Comparison of ENCODE assay signal across 24 mouse cellular contexts in genomic region chr1:84508510-84508909, GRCm38 (mm10).
DNase-seq lines count a peak whose midpoint lies in the region; ATAC-seq and TF ChIP-seq lines count a peak whose summit lies in the region.
"Had no signal": no experiment of that assay in that cellular context is flagged by ENCODE, and none has a peak within 500 bp of the region (broad histone marks: within the 10 kb centered on the region; RNA-seq: fewer than 3 reads in every experiment).

No protein-coding gene starts in this region.

- H3K4me1 ChIP-seq in intestine, embryonic 15.5 days (replicated peaks), result peaks cover 3% of the 10 kb centered on the region; the same call in 1 of the 2 replicates
- no peaks in the 10 kb centered on the region for H3K4me1 ChIP-seq in intestine, postnatal 0 days (replicated peaks; ENCODE audit: control insufficient read depth, insufficient read depth, low read length)
- peaks cover 13% of the 10 kb centered on the region; the same call in 1 of the 2 replicates for H3K4me1 ChIP-seq in stomach, embryonic 16.5 days (ENCODE audit: control insufficient read depth, insufficient read depth, low read length)
- no peaks in the 10 kb centered on the region for H3K4me1 ChIP-seq in stomach, postnatal 0 days (replicated peaks; ENCODE audit: control insufficient read depth, insufficient read depth)
- H3K4me1 ChIP-seq in intestine, embryonic 16.5 days (ENCODE audit: control insufficient read depth, insufficient read depth, low read length), result peaks cover 5% of the 10 kb centered on the region; the same call in 1 of the 2 replicates

- no peak for TF ChIP-seq CTCF in intestine, postnatal 0 days (IDR thresholded peaks at IDR 0.05; ENCODE audit: low read depth)
- no peak for TF ChIP-seq CTCF in stomach, postnatal 0 days (IDR thresholded peaks at IDR 0.05; ENCODE audit: low read depth)

- no peak overlapping the region for H3K4me3 ChIP-seq in intestine, embryonic 15.5 days (replicated peaks)
- H3K4me3 ChIP-seq in intestine, postnatal 0 days (ENCODE audit: low read depth, low read length), result no peak overlapping the region
- H3K4me3 ChIP-seq in stomach, embryonic 16.5 days (replicated peaks; ENCODE audit: low read length), result no peak overlapping the region
- no peak overlapping the region for H3K4me3 ChIP-seq in stomach, postnatal 0 days (ENCODE audit: low read depth, low read length)
- no peak overlapping the region for H3K4me3 ChIP-seq in intestine, embryonic 16.5 days (ENCODE audit: low read length)
- H3K4me3 ChIP-seq: embryonic facial prominence, embryonic 15.5 days; gastrocnemius, adult 2 months; heart, embryonic 13.5 days had no signal

- H3K4me2 ChIP-seq in intestine, embryonic 15.5 days (replicated peaks), result no peak overlapping the region
- H3K4me2 ChIP-seq in intestine, postnatal 0 days (replicated peaks; ENCODE audit: low read depth), result no peak overlapping the region
- H3K4me2 ChIP-seq in stomach, embryonic 16.5 days (ENCODE audit: low read depth, low read length), result no peak overlapping the region
- H3K4me2 ChIP-seq in stomach, postnatal 0 days (replicated peaks; ENCODE audit: low read depth), result no peak overlapping the region
- H3K4me2 ChIP-seq in intestine, embryonic 16.5 days (ENCODE audit: low read depth, low read length), result no peak overlapping the region
- H3K4me2 ChIP-seq: embryonic facial prominence, embryonic 15.5 days; heart, embryonic 13.5 days; hindbrain, embryonic 14.5 days had no signal

- no peak overlapping the region for H3K9ac ChIP-seq in intestine, embryonic 15.5 days
- no peak overlapping the region for H3K9ac ChIP-seq in intestine, postnatal 0 days (ENCODE audit: low read depth, low read length)
- H3K9ac ChIP-seq in stomach, embryonic 16.5 days (ENCODE audit: low read length), result no peak overlapping the region
- no peak overlapping the region for H3K9ac ChIP-seq in stomach, postnatal 0 days (ENCODE audit: low read length)
- H3K9ac ChIP-seq in intestine, embryonic 16.5 days (ENCODE audit: low read depth, low read length), result no peak overlapping the region
- H3K9ac ChIP-seq: embryonic facial prominence, embryonic 15.5 days; forebrain, postnatal 0 days; heart, embryonic 13.5 days; hindbrain, embryonic 14.5 days had no signal

- no peaks in the 10 kb centered on the region for H3K27me3 ChIP-seq in intestine, embryonic 15.5 days (replicated peaks)
- H3K27me3 ChIP-seq in intestine, postnatal 0 days (replicated peaks; ENCODE audit: control insufficient read depth, insufficient read depth, low read length), result no peaks in the 10 kb centered on the region
- no peaks in the 10 kb centered on the region for H3K27me3 ChIP-seq in stomach, embryonic 16.5 days (ENCODE audit: control insufficient read depth, insufficient read depth, low read length)
- H3K27me3 ChIP-seq in stomach, postnatal 0 days (ENCODE audit: control insufficient read depth, insufficient read depth, low read length), result no peaks in the 10 kb centered on the region
- no peaks in the 10 kb centered on the region for H3K27me3 ChIP-seq in intestine, embryonic 16.5 days (replicated peaks; ENCODE audit: control insufficient read depth, insufficient read depth, low read length)
- H3K27me3 ChIP-seq: embryonic facial prominence, embryonic 15.5 days; heart, embryonic 13.5 days had no signal

- TF ChIP-seq EP300 in stomach, postnatal 0 days (optimal IDR thresholded peaks at IDR 0.05), result no peak

- no peaks in the 10 kb centered on the region for H3K9me3 ChIP-seq in intestine, embryonic 15.5 days
- no peaks in the 10 kb centered on the region for H3K9me3 ChIP-seq in intestine, postnatal 0 days (ENCODE audit: control insufficient read depth)
- H3K9me3 ChIP-seq in stomach, embryonic 16.5 days (replicated peaks; ENCODE audit: control insufficient read depth, low read length), result no peaks in the 10 kb centered on the region
- H3K9me3 ChIP-seq in stomach, postnatal 0 days (ENCODE audit: control insufficient read depth, low read length), result no peaks in the 10 kb centered on the region
- no peaks in the 10 kb centered on the region for H3K9me3 ChIP-seq in intestine, embryonic 16.5 days (ENCODE audit: control insufficient read depth, low read length)
- H3K9me3 ChIP-seq: embryonic facial prominence, embryonic 15.5 days had no signal

- H3K27ac ChIP-seq in intestine, embryonic 15.5 days, result no peak overlapping the region
- no peak overlapping the region for H3K27ac ChIP-seq in intestine, postnatal 0 days (ENCODE audit: low read depth, low read length)
- no peak overlapping the region for H3K27ac ChIP-seq in stomach, embryonic 16.5 days (ENCODE audit: low read length)
- H3K27ac ChIP-seq in stomach, postnatal 0 days (replicated peaks), result no peak overlapping the region
- H3K27ac ChIP-seq in intestine, embryonic 16.5 days (ENCODE audit: low read length), result no peak overlapping the region
- H3K27ac ChIP-seq: embryonic facial prominence, embryonic 15.5 days; gastrocnemius, adult 2 months; heart, embryonic 13.5 days; hindbrain, embryonic 14.5 days; hindbrain, postnatal 0 days had no signal

- H3K36me3 ChIP-seq in intestine, embryonic 15.5 days, result no peaks in the 10 kb centered on the region
- no peaks in the 10 kb centered on the region for H3K36me3 ChIP-seq in intestine, postnatal 0 days (ENCODE audit: control insufficient read depth, insufficient read depth)
- H3K36me3 ChIP-seq in stomach, embryonic 16.5 days (ENCODE audit: control insufficient read depth, insufficient read depth, low read length), result no peaks in the 10 kb centered on the region
- H3K36me3 ChIP-seq in stomach, postnatal 0 days (ENCODE audit: control insufficient read depth, insufficient read depth, low read length), result no peaks in the 10 kb centered on the region
- no peaks in the 10 kb centered on the region for H3K36me3 ChIP-seq in intestine, embryonic 16.5 days (ENCODE audit: control insufficient read depth, insufficient read depth, low read length)
- H3K36me3 ChIP-seq: embryonic facial prominence, embryonic 15.5 days; heart, embryonic 13.5 days had no signal

- 24% methylated on average over 1 of the region's 1 CpGs for WGBS in intestine, embryonic 15.5 days
- 37% methylated on average over 1 of the region's 1 CpGs for WGBS in intestine, postnatal 0 days
- WGBS in stomach, embryonic 16.5 days, result 46% methylated on average over 1 of the region's 1 CpGs
- WGBS in stomach, postnatal 0 days, result 30% methylated on average over 1 of the region's 1 CpGs
- WGBS in intestine, embryonic 16.5 days, result 48% methylated on average over 1 of the region's 1 CpGs

- no peak for DNase-seq in stomach, postnatal 0 days (ENCODE audit: low spot score)
- no peak for DNase-seq in embryo, embryonic 9.5 days (ENCODE audit: extremely low spot score)
- DNase-seq: adrenal gland, adult 2 months; adrenal gland, postnatal 14 days; cerebellum, adult 11 months; cerebellum, adult 2 months; cerebellum, adult 9-11 months; cerebellum, postnatal 25 days; forebrain, postnatal 0 days; gastrocnemius, adult 2 months; gastrocnemius, postnatal 14 days; heart, adult 18-20 months; heart, postnatal 14 days; heart, postnatal 4 days had no signal

- 0 out of 2 replicates have a peak, but pooled peaks have one; percentile 36 for ATAC-seq in intestine, embryonic 15.5 days
- ATAC-seq in intestine, postnatal 0 days, result no peak
- peak; percentile 71; the same call in 1 of the 2 replicates for ATAC-seq in stomach, embryonic 16.5 days (ENCODE audit: insufficient read depth, low FRiP score)
- no peak for ATAC-seq in stomach, postnatal 0 days (ENCODE audit: low FRiP score, low TSS enrichment)
- ATAC-seq in intestine, embryonic 16.5 days, result peak; percentile 63
- ATAC-seq: CD4-positive, CD25-positive, alpha-beta regulatory T cell, adult 4 months; forebrain, embryonic 14.5 days; forebrain, postnatal 0 days; hindbrain, postnatal 0 days had no signal

Comparison
In these comparisons a context has a peak if more than half of its experiments do, and no peak if none do; other contexts are left out.
1. ATAC-seq: peak in intestine, embryonic 15.5 days (single experiment), stomach, embryonic 16.5 days (single experiment) and intestine, embryonic 16.5 days (single experiment); none in intestine, postnatal 0 days (single experiment) and stomach, postnatal 0 days (single experiment).